Mouse (Mus musculus) embryonic fibroblast, embryonic 13.5 days (primary cell): Measurements from ENCODE around the gene Ampd2.

Experiments used
- CTCF ChIP-seq: IDR thresholded peaks from 2 replicates; pipeline ENCODE4 v1.5.1; 2011; ENCODE audit warnings: mild to moderate bottlenecking, control low read depth, low read length, moderate library complexity, borderline replicate concordance; ENCODE audit not compliant: insufficient read depth
- POLR2A ChIP-seq: IDR thresholded peaks from 2 replicates; pipeline ENCODE4 v1.6.1; 2011; ENCODE audit warnings: low read depth, mild to moderate bottlenecking, control low read depth, low read length, moderate library complexity

- TF ChIP-seq POLR2A (no peak), CTCF (no peak)
Observed at GRCm38 (mm10) chr3:108026049-108026448, 60.4 kb downstream of the Ampd2 start.
